Mouse (Mus musculus) liver, embryonic 15.5 days (tissue): ENCODE data around the gene E130308A19Rik. TPM values are rescaled to one million over a fixed set of nuclear protein-coding genes. Genes with fewer than 3 reads are reported as not detected.

ENCODE experiments used
- ATAC-seq: fragments of 200-750 bp; cut with Nextera tagmentation; 2 replicates; pipeline ENCODE4 v1.8.0; 2017; ENCODE audit warnings: moderate number of reproducible peaks, mild to moderate bottlenecking, moderate library complexity; ENCODE audit not compliant: insufficient read depth
- H3K27ac ChIP-seq: fragments of 300-500 bp; sonication (generic); replicated peaks from 2 replicates; pipeline ENCODE4 v1.5.1; 2015; ENCODE audit warnings: mild to moderate bottlenecking, inconsistent platforms
- H3K27me3 ChIP-seq: fragments of 300-500 bp; sonication (generic); 2 replicates; pipeline ENCODE4 v1.6.1; 2015; ENCODE audit warnings: mild to moderate bottlenecking, inconsistent platforms
- H3K36me3 ChIP-seq: fragments of 300-500 bp; sonication (generic); replicated peaks from 2 replicates; pipeline ENCODE4 v1.6.1; 2015; ENCODE audit warnings: moderate library complexity, mild to moderate bottlenecking, inconsistent platforms
- H3K4me1 ChIP-seq: fragments of 300-500 bp; sonication (generic); replicated peaks from 2 replicates; pipeline ENCODE4 v1.6.1; 2015; ENCODE audit warnings: inconsistent platforms
- H3K4me2 ChIP-seq: fragments of 300-500 bp; sonication (generic); 2 replicates; pipeline ENCODE4 v1.6.1; 2015; ENCODE audit warnings: moderate library complexity, mild to moderate bottlenecking, inconsistent platforms
- H3K4me3 ChIP-seq: fragments of 300-500 bp; sonication (generic); replicated peaks from 2 replicates; pipeline ENCODE4 v1.5.1; 2015; ENCODE audit warnings: mild to moderate bottlenecking, inconsistent platforms
- H3K9ac ChIP-seq: fragments of 300-500 bp; sonication (generic); 2 replicates; pipeline ENCODE4 v1.6.1; 2015; ENCODE audit warnings: moderate library complexity, mild to moderate bottlenecking, inconsistent platforms
- H3K9me3 ChIP-seq: fragments of 300-500 bp; sonication (generic); replicated peaks from 2 replicates; pipeline ENCODE4 v1.6.1; 2016; ENCODE audit warnings: inconsistent platforms
- WGBS: fragments of 180-500 bp; shearing (Covaris S2); methylation state at CpG from one replicate; pipeline ENCODE4 v1.1.7; 2015; ENCODE audit warnings: mixed read lengths; ENCODE audit not compliant: insufficient replicate concordance; 5-methylcytosine and 5-hydroxymethylcytosine counted together
- polyA plus RNA-seq: library from polyadenylated mRNA; unstranded; fragments of >200 nt; fragmentation: Nextera tagmentation; extraction: Ambion mirVana; gene quantifications from 2 replicates; pipeline ENCODE4 v1.2.1, GENCODE M21; 2015

Gene E130308A19Rik
- polyA plus RNA-seq, 1 experiment from 2014 or later, result 9.9 TPM

DNA sequence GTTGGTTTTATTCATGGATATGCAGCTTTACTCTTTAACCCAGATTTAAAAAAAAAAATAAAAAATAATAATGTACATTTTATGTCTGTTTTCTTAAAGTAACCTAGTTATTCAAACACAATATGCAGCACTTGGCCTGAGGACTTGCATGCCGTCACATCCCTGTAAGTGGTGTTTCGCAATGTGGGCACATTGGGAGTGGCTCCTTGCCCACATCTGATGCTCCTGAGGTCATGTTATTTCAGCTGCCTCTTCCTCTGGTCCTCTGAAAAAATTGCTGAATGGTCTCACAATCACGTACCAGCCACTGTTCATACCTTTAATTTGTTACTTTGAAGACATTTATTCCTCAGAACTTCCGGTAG lies 135.3 kb downstream of the E130308A19Rik start:
- no peaks in the 10 kb centered on the region for H3K27me3 ChIP-seq
- no peak for ATAC-seq
- H3K4me1 ChIP-seq, result peaks cover 6% of the 10 kb centered on the region; the same call in 1 of the 2 replicates
- H3K4me3 ChIP-seq, result no peak overlapping the region
- no peak overlapping the region for H3K9ac ChIP-seq
- WGBS, result 58% methylated on average over 4 of the region's 4 CpGs
- H3K4me2 ChIP-seq, result no peak overlapping the region
- no peaks in the 10 kb centered on the region for H3K9me3 ChIP-seq
- no peaks in the 10 kb centered on the region for H3K36me3 ChIP-seq
- H3K27ac ChIP-seq, result no peak overlapping the region

DNA sequence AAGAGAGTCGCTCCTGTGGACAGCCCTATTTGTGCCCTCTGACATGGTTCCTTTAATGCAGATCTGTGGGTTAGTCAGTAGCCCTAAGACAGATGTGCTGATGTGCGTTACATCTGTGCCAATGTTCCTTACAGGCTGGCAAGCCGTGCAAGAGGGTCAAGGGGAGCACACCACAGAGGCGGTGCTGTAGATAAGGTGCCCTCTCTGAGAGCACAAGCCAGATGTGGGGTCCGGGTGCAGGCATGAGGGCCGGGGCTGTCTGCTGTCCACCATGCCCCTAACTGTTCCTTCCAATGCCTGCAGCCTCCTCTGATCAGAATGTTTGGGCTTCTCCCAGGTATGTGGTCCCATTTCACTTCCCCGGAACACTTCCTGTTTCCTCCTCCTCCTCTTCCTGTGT lies 138.9 kb downstream of the E130308A19Rik start:
- Histone ChIP-seq H3K27me3 (no peaks in the 10 kb centered on the region), H3K4me2 (peak overlapping the region; percentile 13; the same call in 1 of the 2 replicates), H3K4me3 (no peak overlapping the region), H3K9ac (no peak overlapping the region), H3K27ac (no peak overlapping the region), H3K9me3 (no peaks in the 10 kb centered on the region), H3K4me1 (peaks cover 6% of the 10 kb centered on the region; the same call in 1 of the 2 replicates), H3K36me3 (peaks cover 3% of the 10 kb centered on the region)
- ATAC-seq, result no peak
- 42% methylated on average over 7 of the region's 7 CpGs for WGBS

DNA sequence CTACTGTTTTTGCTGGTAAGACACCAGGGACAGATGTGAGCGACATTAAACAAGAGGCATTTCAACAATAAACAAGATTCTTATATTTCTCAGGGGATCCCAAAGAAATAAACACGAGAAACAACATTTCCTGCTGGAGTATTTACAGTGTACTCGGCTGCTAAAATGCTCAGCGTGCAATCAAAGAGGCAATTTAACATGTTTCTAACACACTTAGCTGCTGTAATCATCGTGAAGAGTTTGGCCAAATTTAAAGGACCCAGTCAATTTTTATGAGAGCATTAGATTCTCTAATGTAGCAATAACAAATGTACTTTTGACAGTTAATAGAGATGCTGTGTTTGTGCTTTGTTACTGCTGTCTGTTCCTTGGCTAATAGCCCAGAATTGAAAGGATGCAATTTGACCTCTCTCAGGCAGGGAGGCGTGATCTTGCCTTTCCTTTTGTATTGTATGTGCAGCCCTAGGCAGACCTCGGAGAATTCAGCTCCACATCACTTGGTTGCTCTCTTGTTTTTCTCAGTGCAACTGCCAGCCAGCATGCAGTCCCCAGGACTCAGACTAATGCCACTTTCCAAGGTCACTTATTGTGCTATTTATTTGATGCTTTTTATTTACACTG lies 139.5 kb downstream of the E130308A19Rik start:
- peaks cover 6% of the 10 kb centered on the region; the same call in 1 of the 2 replicates for H3K4me1 ChIP-seq
- WGBS, result 42% methylated on average over 7 of the region's 7 CpGs
- peak overlapping the region; percentile 13; the same call in 1 of the 2 replicates for H3K4me2 ChIP-seq
- ATAC-seq, result no peak
- H3K4me3 ChIP-seq, result no peak overlapping the region
- no peak overlapping the region for H3K9ac ChIP-seq
- H3K27ac ChIP-seq, result no peak overlapping the region
- no peaks in the 10 kb centered on the region for H3K9me3 ChIP-seq
- H3K27me3 ChIP-seq, result no peaks in the 10 kb centered on the region
- H3K36me3 ChIP-seq, result peaks cover 8% of the 10 kb centered on the region

DNA sequence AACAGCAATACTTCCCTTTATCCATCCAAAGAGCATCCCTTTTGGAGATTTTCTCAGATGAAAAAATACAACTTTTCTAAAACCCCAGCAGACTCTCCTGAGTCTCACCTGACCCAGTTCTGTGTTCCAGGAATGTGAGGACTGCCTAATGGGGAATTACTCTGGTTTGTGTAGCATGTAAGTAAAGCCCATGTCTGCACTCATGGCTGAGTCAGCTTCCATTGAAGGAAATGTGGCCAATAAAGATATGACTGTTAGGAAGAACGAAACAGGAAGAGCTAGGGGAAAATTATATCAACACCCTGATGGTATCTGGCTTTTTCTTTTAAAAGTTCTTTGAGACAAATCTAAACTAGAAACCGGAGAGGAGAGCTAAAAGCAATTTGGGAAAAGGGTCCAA lies 141.7 kb downstream of the E130308A19Rik start:
- no peak overlapping the region for H3K4me2 ChIP-seq
- no peak overlapping the region for H3K4me3 ChIP-seq
- H3K4me1 ChIP-seq, result peaks cover 6% of the 10 kb centered on the region; the same call in 1 of the 2 replicates
- H3K27ac ChIP-seq, result no peak overlapping the region
- no peaks in the 10 kb centered on the region for H3K9me3 ChIP-seq
- no peak for ATAC-seq
- peaks cover 30% of the 10 kb centered on the region for H3K36me3 ChIP-seq
- H3K9ac ChIP-seq, result no peak overlapping the region
- H3K27me3 ChIP-seq, result no peaks in the 10 kb centered on the region
- WGBS, result 17% methylated on average over 2 of the region's 2 CpGs

DNA sequence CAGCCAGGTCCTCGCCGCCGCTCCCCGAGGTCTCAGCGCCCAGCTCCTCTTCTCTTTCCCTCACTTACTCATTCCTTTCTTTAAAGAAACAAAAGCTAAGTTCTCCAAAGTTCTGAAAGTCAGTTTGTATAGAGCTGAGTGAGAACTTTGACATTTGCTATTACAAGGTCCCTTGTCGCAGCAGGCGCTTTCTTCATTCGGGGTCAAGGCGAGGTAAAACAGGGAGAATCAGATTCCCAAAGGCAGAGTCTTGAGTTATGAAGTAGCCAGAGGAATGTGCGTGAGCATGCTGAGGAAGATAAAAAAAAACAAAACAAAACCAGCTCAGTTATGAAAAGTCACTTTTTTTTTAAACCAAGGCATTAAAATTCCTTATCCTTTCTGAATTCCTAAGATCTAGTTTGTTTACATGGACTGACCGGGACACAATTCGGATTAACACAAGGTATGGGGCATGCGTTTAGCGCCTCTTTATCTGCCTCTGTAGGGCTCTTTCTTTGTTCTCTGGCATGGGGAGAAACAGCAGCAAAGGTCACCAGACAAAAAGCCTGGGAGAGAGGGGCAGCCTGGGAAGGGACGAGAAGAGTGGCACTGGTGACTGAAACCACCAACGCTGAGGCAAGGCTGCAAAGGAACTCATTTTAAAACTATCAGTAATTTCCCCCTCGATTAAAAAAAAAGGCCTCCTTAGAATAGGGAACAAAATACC lies 146.3 kb downstream of the E130308A19Rik start:
- Histone ChIP-seq H3K4me2 (no peak overlapping the region), H3K27ac (no peak overlapping the region), H3K4me3 (no peak overlapping the region), H3K4me1 (no peaks in the 10 kb centered on the region), H3K27me3 (no peaks in the 10 kb centered on the region), H3K9ac (no peak overlapping the region), H3K9me3 (no peaks in the 10 kb centered on the region), H3K36me3 (peaks cover 60% of the 10 kb centered on the region)
- no peak for ATAC-seq
- WGBS, result 83% methylated on average over 17 of the region's 17 CpGs

DNA sequence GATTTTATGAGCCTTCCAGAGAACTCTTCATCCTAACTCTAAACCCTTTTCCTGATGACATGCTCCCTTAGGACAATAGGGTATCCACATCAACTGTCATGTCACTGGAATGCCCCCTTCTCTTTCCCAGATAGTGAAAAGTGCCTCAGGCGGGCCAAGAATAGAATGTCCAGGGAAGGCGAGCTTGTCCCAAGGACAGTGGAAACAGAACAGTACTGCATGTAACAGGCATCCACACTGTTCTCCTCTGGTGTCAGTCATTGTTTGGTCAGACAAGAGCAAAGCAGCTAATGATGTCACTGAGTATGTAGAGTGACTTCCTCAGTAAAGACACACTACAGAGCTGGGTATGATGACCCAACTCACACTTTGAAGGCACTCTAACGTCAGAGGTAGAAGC lies 151.8 kb downstream of the E130308A19Rik start:
- WGBS, result 63% methylated on average over 3 of the region's 3 CpGs
- no peak for ATAC-seq
- no peaks in the 10 kb centered on the region for H3K9me3 ChIP-seq
- H3K27ac ChIP-seq, result no peak overlapping the region
- no peak overlapping the region for H3K9ac ChIP-seq
- peaks cover 39% of the 10 kb centered on the region for H3K36me3 ChIP-seq
- H3K4me1 ChIP-seq, result peaks cover 21% of the 10 kb centered on the region
- H3K4me2 ChIP-seq, result no peak overlapping the region
- no peak overlapping the region for H3K4me3 ChIP-seq
- H3K27me3 ChIP-seq, result no peaks in the 10 kb centered on the region

DNA sequence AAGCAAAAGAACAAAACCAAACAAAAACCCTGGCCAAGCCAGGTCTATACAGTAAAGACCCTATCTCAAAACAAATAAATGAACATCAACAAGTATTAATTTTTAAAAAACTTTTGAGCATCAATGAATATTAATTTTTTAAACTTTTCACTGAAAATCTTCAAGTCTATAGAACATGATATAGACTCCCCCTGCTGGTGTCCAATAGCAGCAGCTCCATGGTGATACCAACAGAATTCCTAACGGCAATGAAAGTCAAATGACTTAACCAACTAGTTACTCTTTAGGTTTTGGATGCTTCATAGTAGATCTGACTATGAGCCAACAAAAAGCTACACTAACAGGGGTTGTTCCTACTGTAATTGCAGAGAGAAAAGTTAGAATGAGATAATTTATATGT lies 154.6 kb downstream of the E130308A19Rik start:
- Histone ChIP-seq H3K4me3 (no peak overlapping the region), H3K27ac (no peak overlapping the region), H3K27me3 (no peaks in the 10 kb centered on the region), H3K9me3 (no peaks in the 10 kb centered on the region), H3K4me2 (no peak overlapping the region), H3K36me3 (peaks cover 18% of the 10 kb centered on the region), H3K9ac (no peak overlapping the region), H3K4me1 (peaks cover 28% of the 10 kb centered on the region)
- no peak for ATAC-seq
- WGBS, result 42% methylated on average over 1 of the region's 1 CpGs

DNA sequence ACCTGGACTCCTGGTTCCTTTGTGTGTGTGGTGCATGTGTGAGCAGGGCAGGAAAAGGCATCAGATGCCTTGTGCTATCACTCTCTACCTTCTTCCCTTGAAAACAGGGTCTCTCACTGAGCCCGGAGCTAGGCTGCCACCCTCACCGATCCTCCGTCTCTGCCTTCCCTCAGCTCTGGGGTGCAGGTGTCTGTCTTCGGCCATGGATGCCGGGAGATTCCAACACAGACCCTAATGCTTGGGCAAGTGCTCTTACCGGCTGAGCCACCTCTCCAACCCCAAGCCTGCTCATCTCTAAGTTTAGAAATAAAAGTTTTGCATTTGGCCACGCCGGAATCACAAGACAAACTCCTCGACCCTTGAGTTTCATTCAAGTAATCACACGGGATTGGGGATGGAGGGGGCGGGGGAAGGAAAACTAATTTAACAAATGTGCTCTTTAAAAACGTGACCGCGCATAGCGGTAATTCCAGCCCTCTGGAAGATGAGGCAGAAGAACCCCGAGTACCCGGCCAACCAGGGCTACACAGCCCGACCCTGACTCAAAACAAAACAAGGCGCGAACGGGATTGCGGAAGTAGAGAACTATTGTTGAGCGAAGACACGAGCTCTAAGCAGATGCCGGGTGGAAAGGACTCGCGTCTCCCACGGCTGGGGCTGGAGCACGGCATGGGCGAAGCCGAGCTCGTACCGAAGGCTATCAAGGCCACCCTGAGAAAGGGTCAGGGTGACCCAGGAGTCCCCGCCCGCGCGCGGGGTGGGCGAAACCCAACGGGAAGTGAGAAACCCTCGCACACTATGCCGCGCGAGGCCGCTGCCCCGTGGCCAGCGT lies 157.1 kb downstream of the E130308A19Rik start:
- under 1% methylated on average over 47 of the region's 47 CpGs for WGBS
- H3K27me3 ChIP-seq, result no peaks in the 10 kb centered on the region
- peak overlapping the region; percentile 92 for H3K4me2 ChIP-seq
- peak overlapping the region; percentile 87 for H3K4me3 ChIP-seq
- H3K9ac ChIP-seq, result peak overlapping the region; percentile 80
- H3K27ac ChIP-seq, result peak overlapping the region; percentile 59
- H3K36me3 ChIP-seq, result peaks cover 6% of the 10 kb centered on the region
- H3K9me3 ChIP-seq, result no peaks in the 10 kb centered on the region
- peaks cover 28% of the 10 kb centered on the region for H3K4me1 ChIP-seq
- ATAC-seq, result peak; percentile 29

DNA sequence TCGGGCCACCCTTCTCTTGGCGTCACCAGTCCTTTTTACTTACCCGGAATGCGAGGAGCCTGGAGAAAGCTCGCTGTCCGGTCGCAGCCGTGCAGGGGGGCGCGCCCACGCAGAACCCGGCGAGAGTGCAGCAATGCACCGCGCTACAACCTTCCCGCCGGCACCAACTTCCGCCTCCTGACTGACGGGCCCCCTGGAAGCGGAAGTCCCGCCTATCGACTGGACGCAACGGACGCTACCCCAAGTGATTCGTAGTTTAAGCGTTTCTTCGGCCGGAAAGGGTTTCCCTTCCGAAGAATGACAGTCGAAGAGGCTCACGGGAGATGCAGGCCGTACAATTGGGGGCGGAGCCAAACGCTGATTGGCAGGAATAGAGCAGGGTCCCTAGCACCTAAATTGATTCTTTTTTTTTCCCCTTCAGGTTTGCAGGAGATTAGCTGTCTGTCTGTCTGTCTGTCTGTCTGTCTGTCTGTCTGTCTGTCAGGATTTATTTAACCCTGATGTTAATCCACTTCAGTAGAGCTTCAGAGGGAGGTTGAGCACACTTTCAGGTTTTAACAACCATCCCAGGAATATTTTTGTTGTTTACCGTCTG lies 157.8 kb downstream of the E130308A19Rik start:
- Histone ChIP-seq H3K4me3 (peak overlapping the region; percentile 87), H3K4me1 (peaks cover 28% of the 10 kb centered on the region), H3K27ac (peak overlapping the region; percentile 59), H3K9me3 (no peaks in the 10 kb centered on the region), H3K4me2 (peak overlapping the region; percentile 92), H3K9ac (peak overlapping the region; percentile 80), H3K36me3 (peaks cover 6% of the 10 kb centered on the region), H3K27me3 (no peaks in the 10 kb centered on the region)
- WGBS, result under 1% methylated on average over 36 of the region's 36 CpGs
- ATAC-seq, result peak; percentile 95

DNA sequence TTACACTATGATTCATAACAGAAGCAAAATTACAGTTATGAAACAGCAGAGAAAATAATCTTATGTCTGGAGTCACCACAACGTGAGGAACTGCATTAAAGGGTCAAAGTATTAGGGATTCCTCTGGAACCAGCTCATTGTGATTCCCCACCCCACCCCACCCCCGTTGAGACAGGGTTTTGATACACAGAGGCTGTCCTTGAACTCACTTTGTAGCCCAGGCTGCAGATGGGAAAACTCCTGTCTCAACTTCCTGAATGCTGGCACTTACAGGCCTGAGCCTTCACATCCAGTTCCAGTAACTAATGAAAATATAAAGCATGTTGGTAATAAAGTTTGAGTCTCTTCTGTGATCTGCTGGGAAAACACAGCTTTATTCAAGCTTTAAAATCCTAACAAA lies 159.4 kb downstream of the E130308A19Rik start:
- no peak overlapping the region for H3K9ac ChIP-seq
- H3K27me3 ChIP-seq, result no peaks in the 10 kb centered on the region
- no peaks in the 10 kb centered on the region for H3K9me3 ChIP-seq
- 0 out of 2 replicates have a peak, but pooled peaks cover 2% of the 10 kb centered on the region for H3K36me3 ChIP-seq
- ATAC-seq, result no peak
- 18% methylated on average over 2 of the region's 2 CpGs for whole genome bisulfite sequencing
- H3K4me2 ChIP-seq, result no peak overlapping the region
- H3K4me1 ChIP-seq, result peaks cover 17% of the 10 kb centered on the region
- no peak overlapping the region for H3K4me3 ChIP-seq
- no peak overlapping the region for H3K27ac ChIP-seq
